Mouse (Mus musculus) heart, embryonic 16.5 days (tissue): Measurements from ENCODE around the gene Gm20388. TPM values are rescaled to one million over a fixed set of nuclear protein-coding genes. Genes with fewer than 3 reads are reported as not detected.

Experiments
- ATAC-seq: fragments of 200-750 bp; cut with Nextera tagmentation; replicated peaks from 2 replicates; pipeline ENCODE4 v1.8.0; 2017; ENCODE audit warnings: moderate number of reproducible peaks; ENCODE audit not compliant: insufficient read depth, low FRiP score; ENCODE audit errors: extremely low read depth
- H3K27ac ChIP-seq: fragments of 300-500 bp; sonication (generic); 2 replicates; pipeline ENCODE4 v1.5.1; 2014; ENCODE audit warnings: mild to moderate bottlenecking, low read length, control low read depth, moderate library complexity
- H3K27me3 ChIP-seq: fragments of 300-500 bp; sonication (generic); 2 replicates; pipeline ENCODE4 v1.6.1; 2014; ENCODE audit warnings: low read length, mixed read lengths; ENCODE audit not compliant: control insufficient read depth, insufficient read depth
- H3K36me3 ChIP-seq: fragments of 300-500 bp; sonication (generic); 2 replicates; pipeline ENCODE4 v1.6.1; 2014; ENCODE audit not compliant: control insufficient read depth, insufficient read depth
- H3K4me1 ChIP-seq: fragments of 300-500 bp; sonication (generic); 2 replicates; pipeline ENCODE4 v1.6.1; 2014; ENCODE audit warnings: low read length, mixed read lengths; ENCODE audit not compliant: control insufficient read depth, insufficient read depth
- H3K4me2 ChIP-seq: fragments of 300-500 bp; sonication (generic); 2 replicates; pipeline ENCODE4 v1.6.1; 2014; ENCODE audit warnings: low read depth, mild to moderate bottlenecking, control low read depth, low read length
- H3K4me3 ChIP-seq: fragments of 300-500 bp; sonication (generic); 2 replicates; pipeline ENCODE4 v1.5.1; 2014; ENCODE audit warnings: mild to moderate bottlenecking, control low read depth, low read length
- H3K9ac ChIP-seq: fragments of 300-500 bp; sonication (generic); 2 replicates; pipeline ENCODE4 v1.6.1; 2014; ENCODE audit warnings: low read length, control low read depth
- H3K9me3 ChIP-seq: fragments of 300-500 bp; sonication (generic); replicated peaks from 2 replicates; pipeline ENCODE4 v1.6.1; 2016; ENCODE audit warnings: low read length; ENCODE audit not compliant: control insufficient read depth
- WGBS: fragments of 180-500 bp; shearing (Covaris S2); extraction: QIAGEN DNeasy Blood & Tissue Kit; methylation state at CpG from one replicate; pipeline ENCODE4 v1.1.7; 2014; 5-methylcytosine and 5-hydroxymethylcytosine counted together
- polyA plus RNA-seq: library from polyadenylated mRNA; unstranded; fragments of >200 nt; fragmentation: Nextera tagmentation; extraction: Ambion mirVana; gene quantifications from 2 replicates; pipeline ENCODE4 v1.2.1, GENCODE M21; 2015

Gm20388 gene
- polyA plus RNA-seq, 1 experiment from 2014 or later, result 4.5 TPM

GRCm38 (mm10) chr8:120664566-120664965, 753.9 kb downstream of the Gm20388 start:
- H3K9ac ChIP-seq, result peak overlapping the region; percentile 5; the same call in 1 of the 2 replicates
- H3K36me3 ChIP-seq, result no peaks in the 10 kb centered on the region
- WGBS, result 76% methylated on average over 6 of the region's 6 CpGs
- no peaks in the 10 kb centered on the region for H3K9me3 ChIP-seq
- no peak overlapping the region for H3K27ac ChIP-seq
- H3K27me3 ChIP-seq, result no peaks in the 10 kb centered on the region
- no peak for ATAC-seq
- no peak overlapping the region for H3K4me2 ChIP-seq
- peaks cover 36% of the 10 kb centered on the region for H3K4me1 ChIP-seq
- H3K4me3 ChIP-seq, result no peak overlapping the region

DNA sequence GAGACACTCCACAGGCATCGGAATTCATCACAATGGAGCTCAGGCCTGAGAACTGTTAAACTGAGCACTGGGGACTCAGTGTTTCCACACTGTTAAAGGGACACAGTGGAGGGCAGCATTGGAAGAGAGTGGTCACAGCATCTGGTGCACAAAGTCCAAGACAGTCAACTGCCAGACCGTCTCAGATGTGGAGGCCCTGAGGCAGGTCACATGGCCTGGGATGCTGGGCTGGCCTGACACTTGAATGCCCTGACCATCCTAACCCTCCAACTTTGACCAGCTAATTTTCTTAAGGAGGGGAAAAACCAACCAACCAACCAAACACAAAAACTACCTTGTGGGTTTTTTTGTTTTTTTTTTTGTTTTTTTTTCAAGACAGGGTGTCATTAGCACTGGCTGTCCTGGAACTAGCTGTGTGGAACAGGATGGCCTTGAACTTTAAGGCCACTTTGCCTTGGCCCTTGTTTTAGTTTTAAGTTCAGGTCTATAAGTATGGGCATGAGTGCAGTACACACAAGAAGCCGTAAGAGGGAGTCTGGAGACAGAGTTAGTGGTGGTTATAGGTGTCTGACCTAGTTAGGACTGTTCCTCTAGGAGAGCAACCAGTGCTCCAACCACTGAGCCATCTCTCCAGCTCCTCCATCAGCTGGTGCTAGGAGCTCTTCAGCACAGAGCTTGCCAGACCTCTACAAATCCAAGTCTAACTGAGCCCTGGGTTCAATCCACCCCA, 755.2 kb downstream of the Gm20388 start:
- 78% methylated on average over 3 of the region's 3 CpGs for WGBS
- Histone ChIP-seq H3K9me3 (no peaks in the 10 kb centered on the region), H3K27me3 (no peaks in the 10 kb centered on the region), H3K4me1 (peaks cover 45% of the 10 kb centered on the region), H3K36me3 (peaks cover 13% of the 10 kb centered on the region), H3K4me3 (no peak overlapping the region), H3K9ac (no peak overlapping the region), H3K27ac (no peak overlapping the region), H3K4me2 (no peak overlapping the region; the same call in 1 of the 2 replicates)
- no peak for ATAC-seq

GRCm38 (mm10) chr8:120666807-120667470, 756.3 kb downstream of the Gm20388 start:
- WGBS, result 4% methylated on average over 17 of the region's 17 CpGs
- Histone ChIP-seq H3K4me3 (peak overlapping the region; percentile 99), H3K9ac (peak overlapping the region; percentile 98), H3K36me3 (peaks cover 23% of the 10 kb centered on the region), H3K27me3 (no peaks in the 10 kb centered on the region), H3K9me3 (no peaks in the 10 kb centered on the region), H3K27ac (no peak overlapping the region; the same call in 1 of the 2 replicates), H3K4me2 (peak overlapping the region; percentile 89), H3K4me1 (peaks cover 53% of the 10 kb centered on the region)
- ATAC-seq, result no peak

- Histone ChIP-seq H3K9ac (peak within 1 kb of the TSS; percentile 98), H3K27ac (peak within 1 kb of the TSS; percentile 89), H3K9me3 (no peaks in the 10 kb centered on the region), H3K4me2 (peak within 1 kb of the TSS; percentile 89), H3K27me3 (no peaks in the 10 kb centered on the region), H3K36me3 (peaks cover 31% of the 10 kb centered on the region), H3K4me1 (peaks cover 55% of the 10 kb centered on the region), H3K4me3 (peak within 1 kb of the TSS; percentile 99)
- ATAC-seq, result peak; percentile 95
- WGBS, result under 1% methylated on average over 101 of the region's 105 CpGs
These were observed 757.1 kb downstream of the Gm20388 start, which contains the start of the genes Gm27021 and Cox4i1 for GRCm38 (mm10) chr8:120667561-120668373. TSS of gene Gm27021 (minus strand) at chr8:120668079. TSS of gene Cox4i1 (plus strand) at chr8:120668222.

DNA sequence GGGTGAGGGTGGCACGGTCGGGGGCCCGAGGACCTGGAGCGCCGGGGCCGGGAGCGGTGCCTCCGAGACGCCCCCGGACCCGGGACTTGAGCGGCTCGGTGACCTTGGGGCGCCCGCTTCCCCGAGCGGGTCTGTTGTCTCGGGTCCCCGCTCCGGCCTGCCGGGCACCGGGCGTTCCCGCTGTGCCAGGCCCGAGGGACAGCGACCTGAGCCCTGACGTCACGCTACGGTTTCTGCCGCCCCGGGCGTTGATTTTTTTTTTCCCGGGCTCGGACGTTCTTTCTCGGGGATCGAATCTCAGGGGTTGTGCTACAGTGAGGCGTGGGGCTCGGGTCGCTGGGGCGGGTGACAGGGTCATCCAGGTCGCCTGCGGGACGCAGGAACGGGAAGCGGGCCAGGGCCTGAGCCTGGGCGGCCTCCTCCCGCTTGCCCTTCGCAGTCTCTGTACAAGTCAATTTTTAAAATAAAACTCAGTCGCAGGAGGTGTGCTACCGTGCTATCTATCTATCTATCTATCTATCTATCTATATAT, 757.8 kb downstream of the Gm20388 start, which contains the start of gene Emc8:
Gene Emc8, minus strand, starts transcription at position 200 of the 532 bp plus-strand sequence.
- H3K27ac ChIP-seq, result peak within 1 kb of the TSS; percentile 89
- peak within 1 kb of the TSS; percentile 89 for H3K4me2 ChIP-seq
- peak within 1 kb of the TSS; percentile 99 for H3K4me3 ChIP-seq
- H3K27me3 ChIP-seq, result no peaks in the 10 kb centered on the region
- peaks cover 55% of the 10 kb centered on the region for H3K4me1 ChIP-seq
- under 1% methylated on average over 48 of the region's 51 CpGs for WGBS
- no peaks in the 10 kb centered on the region for H3K9me3 ChIP-seq
- H3K36me3 ChIP-seq, result peaks cover 38% of the 10 kb centered on the region
- peak; percentile 34; the same call in 1 of the 2 replicates for ATAC-seq
- peak within 1 kb of the TSS; percentile 98 for H3K9ac ChIP-seq

- Histone ChIP-seq H3K36me3 (peaks cover 47% of the 10 kb centered on the region), H3K27ac (no peak overlapping the region), H3K9ac (no peak overlapping the region), H3K4me3 (no peak overlapping the region), H3K4me1 (peaks cover 31% of the 10 kb centered on the region), H3K4me2 (no peak overlapping the region), H3K9me3 (no peaks in the 10 kb centered on the region), H3K27me3 (no peaks in the 10 kb centered on the region)
- ATAC-seq, result no peak
- WGBS, result 72% methylated on average over 6 of the region's 6 CpGs
These were observed 761.1 kb downstream of the Gm20388 start for GRCm38 (mm10) chr8:120671775-120672174.

- 87% methylated on average over 16 of the region's 16 CpGs for WGBS
These were observed 762.1 kb downstream of the Gm20388 start for GRCm38 (mm10) chr8:120672626-120673229.

GRCm38 (mm10) chr8:120673298-120673697, 762.7 kb downstream of the Gm20388 start:
- H3K4me3 ChIP-seq, result no peak overlapping the region
- H3K4me1 ChIP-seq, result peaks cover 28% of the 10 kb centered on the region
- ATAC-seq, result no peak
- H3K9ac ChIP-seq, result no peak overlapping the region
- H3K4me2 ChIP-seq, result no peak overlapping the region
- no peaks in the 10 kb centered on the region for H3K27me3 ChIP-seq
- H3K36me3 ChIP-seq, result peaks cover 47% of the 10 kb centered on the region
- H3K27ac ChIP-seq, result no peak overlapping the region
- no peaks in the 10 kb centered on the region for H3K9me3 ChIP-seq
- 93% methylated on average over 7 of the region's 7 CpGs for WGBS

More at GRCm38 (mm10) chr8:120672626-120673229, 762.1 kb downstream of the Gm20388 start:
- Histone ChIP-seq H3K9me3 (no peaks in the 10 kb centered on the region), H3K4me3 (no peak overlapping the region), H3K4me2 (no peak overlapping the region), H3K27ac (no peak overlapping the region), H3K27me3 (no peaks in the 10 kb centered on the region), H3K4me1 (peaks cover 28% of the 10 kb centered on the region), H3K36me3 (peaks cover 47% of the 10 kb centered on the region), H3K9ac (no peak overlapping the region)
- ATAC-seq, result no peak
